Mouse (Mus musculus): Measurements from ENCODE around the gene Slc39a12. TPM values are rescaled to one million over a fixed set of nuclear protein-coding genes. Genes with fewer than 3 reads are reported as not detected.

Slc39a12 gene
- total RNA-seq (2014; rRNA removed) = 14.3 and 20.8 TPM in 2 replicates
- polyA plus RNA-seq (2015; fragmentation: Nextera tagmentation; extraction: Ambion mirVana) = 6.3 and 6.9 TPM in 2 replicates

GRCm38 (mm10) chr2:14388162-14388561, at the start of gene Slc39a12:
Slc39a12 (plus strand) TSS chr2:14388316.
- Histone ChIP-seq H3K4me3 (ENCODE audit: low read depth, low read length) (no peak within 1 kb of the TSS), H3K4me2 (ENCODE audit: low read depth, low read length, poor library complexity, severe bottlenecking) (0 out of 2 replicates have a peak within 1 kb of the TSS, but pooled peaks have one; percentile 15), H3K27ac (ENCODE audit: low read depth, low read length) (peak within 1 kb of the TSS; percentile 27; the same call in 1 of the 2 replicates), H3K27me3 (ENCODE audit: insufficient read depth, low read length) (no peaks in the 10 kb centered on the region), H3K36me3 (ENCODE audit: insufficient read depth, low read length) (no peaks in the 10 kb centered on the region), H3K9me3 (ENCODE audit: low read length) (no peaks in the 10 kb centered on the region), H3K9ac (replicated peaks; ENCODE audit: low read length, poor library complexity, severe bottlenecking) (no peak within 1 kb of the TSS), H3K4me1 (ENCODE audit: insufficient read depth, low read length) (no peaks in the 10 kb centered on the region)
- ATAC-seq (ENCODE audit: low FRiP score) = peak; percentile 49; the same call in 1 of the 2 replicates
- DNase-seq (ENCODE audit: low spot score) = peak; percentile 32
- TF ChIP-seq CTCF (IDR thresholded peaks at IDR 0.05) = no peak
- 6% methylated on average over 5 of the region's 5 CpGs for WGBS

DNA sequence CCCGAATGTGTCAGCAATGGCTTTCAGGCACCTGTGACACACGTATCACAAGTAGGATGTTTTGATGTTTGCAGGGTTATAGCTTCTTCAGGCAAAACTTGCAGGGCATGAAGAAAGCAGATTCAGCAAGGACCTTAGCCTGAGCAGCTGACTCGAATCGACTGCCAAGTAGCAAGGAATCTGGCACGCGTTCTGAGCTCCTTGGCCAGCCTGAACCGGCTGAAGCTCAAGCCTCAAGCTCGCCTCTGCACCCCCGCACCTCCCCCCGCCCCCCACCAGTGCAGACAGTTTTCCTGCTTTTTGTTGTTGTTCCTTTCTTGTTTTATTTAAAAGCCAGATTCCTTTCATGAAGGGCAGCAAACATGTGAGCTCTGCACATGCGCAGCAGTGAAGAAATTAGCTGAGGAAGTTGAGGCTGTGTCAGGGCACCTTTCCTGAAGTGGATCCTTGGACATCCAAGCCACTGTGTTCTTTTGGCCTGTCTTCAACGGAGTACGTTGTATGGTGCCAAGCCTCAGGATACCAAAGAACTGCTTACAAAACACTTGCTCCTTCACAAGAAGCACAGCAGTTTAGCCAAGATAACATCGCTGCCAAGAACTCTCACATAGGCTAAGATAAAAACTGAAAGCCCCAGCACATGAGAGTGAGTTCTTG, 46.3 kb upstream of the Slc39a12 start:
- peak; percentile 91 for ATAC-seq (ENCODE audit: low FRiP score)
- Histone ChIP-seq H3K4me3 (ENCODE audit: low read depth, low read length) (no peak overlapping the region), H3K9ac (replicated peaks; ENCODE audit: low read length, poor library complexity, severe bottlenecking) (no peak overlapping the region), H3K27me3 (ENCODE audit: insufficient read depth, low read length) (no peaks in the 10 kb centered on the region), H3K9me3 (ENCODE audit: low read length) (no peaks in the 10 kb centered on the region), H3K4me2 (ENCODE audit: low read depth, low read length, poor library complexity, severe bottlenecking) (no peak overlapping the region), H3K36me3 (ENCODE audit: insufficient read depth, low read length) (no peaks in the 10 kb centered on the region), H3K4me1 (ENCODE audit: insufficient read depth, low read length) (no peaks in the 10 kb centered on the region), H3K27ac (ENCODE audit: low read depth, low read length) (peak overlapping the region; percentile 57)
- DNase-seq (ENCODE audit: low spot score) = peak; percentile 88
- WGBS = 64% methylated on average over 14 of the region's 14 CpGs
- TF ChIP-seq CTCF (IDR thresholded peaks at IDR 0.05) = no peak

GRCm38 (mm10) chr2:14342309-14342839, 45.7 kb upstream of the Slc39a12 start:
- H3K36me3 ChIP-seq (ENCODE audit: insufficient read depth, low read length) = no peaks in the 10 kb centered on the region
- 83% methylated on average over 8 of the region's 8 CpGs for WGBS
- no peaks in the 10 kb centered on the region for H3K27me3 ChIP-seq (ENCODE audit: insufficient read depth, low read length)
- DNase-seq (ENCODE audit: low spot score) (peak; percentile 15), ATAC-seq (ENCODE audit: low FRiP score) (0 out of 2 replicates have a peak, but pooled peaks have one; percentile 35)
- no peaks in the 10 kb centered on the region for H3K4me1 ChIP-seq (ENCODE audit: insufficient read depth, low read length)
- H3K4me2 ChIP-seq (ENCODE audit: low read depth, low read length, poor library complexity, severe bottlenecking) = no peak overlapping the region
- H3K9ac ChIP-seq (replicated peaks; ENCODE audit: low read length, poor library complexity, severe bottlenecking) = no peak overlapping the region
- H3K9me3 ChIP-seq (ENCODE audit: low read length) = no peaks in the 10 kb centered on the region
- H3K4me3 ChIP-seq (ENCODE audit: low read depth, low read length) = no peak overlapping the region
- TF ChIP-seq CTCF (IDR thresholded peaks at IDR 0.05) = no peak
- peak overlapping the region; percentile 57 for H3K27ac ChIP-seq (ENCODE audit: low read depth, low read length)

GRCm38 (mm10) chr2:14388856-14389255, 740 bp downstream of the Slc39a12 start:
- H3K4me2 ChIP-seq (ENCODE audit: low read depth, low read length, poor library complexity, severe bottlenecking) = 0 out of 2 replicates have a peak overlapping the region, but pooled peaks have one; percentile 15

DNA sequence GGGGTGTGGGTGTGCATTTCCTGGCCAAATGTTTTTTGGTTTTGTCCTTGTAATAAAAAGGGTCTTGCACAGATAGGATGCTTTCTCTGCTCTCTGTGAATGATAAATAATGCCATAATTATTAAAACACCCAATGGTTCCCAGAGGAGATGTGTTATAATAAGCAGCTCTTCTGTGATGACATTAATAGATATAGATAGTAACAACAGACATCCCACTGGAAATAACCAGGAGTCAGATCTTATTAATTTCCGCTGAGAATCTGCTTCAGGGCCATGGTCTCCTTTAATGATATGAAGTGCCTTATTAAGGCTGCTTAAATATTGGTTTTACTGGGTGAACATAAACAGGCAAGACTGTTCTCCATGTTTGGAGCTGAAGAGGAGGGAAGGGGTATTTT, 2.8 kb downstream of the Slc39a12 start:
- 70% methylated on average over 1 of the region's 1 CpGs for WGBS
- no peaks in the 10 kb centered on the region for H3K9me3 ChIP-seq (ENCODE audit: low read length)
- no peaks in the 10 kb centered on the region for H3K27me3 ChIP-seq (ENCODE audit: insufficient read depth, low read length)
- no peak overlapping the region for H3K9ac ChIP-seq (replicated peaks; ENCODE audit: low read length, poor library complexity, severe bottlenecking)
- TF ChIP-seq CTCF (IDR thresholded peaks at IDR 0.05) = no peak
- DNase-seq (ENCODE audit: low spot score) (peak; percentile 36), ATAC-seq (ENCODE audit: low FRiP score) (no peak)
- no peaks in the 10 kb centered on the region for H3K4me1 ChIP-seq (ENCODE audit: insufficient read depth, low read length)
- no peak overlapping the region for H3K27ac ChIP-seq (ENCODE audit: low read depth, low read length)
- no peak overlapping the region for H3K4me3 ChIP-seq (ENCODE audit: low read depth, low read length)
- no peaks in the 10 kb centered on the region for H3K36me3 ChIP-seq (ENCODE audit: insufficient read depth, low read length)
- H3K4me2 ChIP-seq (ENCODE audit: low read depth, low read length, poor library complexity, severe bottlenecking) = no peak overlapping the region

More at GRCm38 (mm10) chr2:14388856-14389255, 740 bp downstream of the Slc39a12 start:
- no peak for ATAC-seq (ENCODE audit: low FRiP score)
- no peak for DNase-seq (ENCODE audit: low spot score)
- WGBS = 57% methylated on average over 1 of the region's 1 CpGs
- no peaks in the 10 kb centered on the region for H3K36me3 ChIP-seq (ENCODE audit: insufficient read depth, low read length)
- no peaks in the 10 kb centered on the region for H3K9me3 ChIP-seq (ENCODE audit: low read length)
- no peaks in the 10 kb centered on the region for H3K4me1 ChIP-seq (ENCODE audit: insufficient read depth, low read length)
- no peak overlapping the region for H3K9ac ChIP-seq (replicated peaks; ENCODE audit: low read length, poor library complexity, severe bottlenecking)
- no peaks in the 10 kb centered on the region for H3K27me3 ChIP-seq (ENCODE audit: insufficient read depth, low read length)
- H3K4me3 ChIP-seq (ENCODE audit: low read depth, low read length) = no peak overlapping the region
- H3K27ac ChIP-seq (ENCODE audit: low read depth, low read length) = peak overlapping the region; percentile 27; the same call in 1 of the 2 replicates
- no peak for TF ChIP-seq CTCF (IDR thresholded peaks at IDR 0.05)

GRCm38 (mm10) chr2:14403000-14403399, 14.9 kb downstream of the Slc39a12 start:
- Histone ChIP-seq H3K27ac (ENCODE audit: low read depth, low read length) (no peak overlapping the region), H3K36me3 (ENCODE audit: insufficient read depth, low read length) (no peaks in the 10 kb centered on the region), H3K9me3 (ENCODE audit: low read length) (no peaks in the 10 kb centered on the region), H3K9ac (replicated peaks; ENCODE audit: low read length, poor library complexity, severe bottlenecking) (no peak overlapping the region), H3K27me3 (ENCODE audit: insufficient read depth, low read length) (no peaks in the 10 kb centered on the region), H3K4me3 (ENCODE audit: low read depth, low read length) (no peak overlapping the region), H3K4me2 (ENCODE audit: low read depth, low read length, poor library complexity, severe bottlenecking) (no peak overlapping the region), H3K4me1 (ENCODE audit: insufficient read depth, low read length) (no peaks in the 10 kb centered on the region)
- no peak for TF ChIP-seq CTCF (IDR thresholded peaks at IDR 0.05)
- no peak for ATAC-seq (ENCODE audit: low FRiP score)
- no peak for DNase-seq (ENCODE audit: low spot score)
